Mouse (Mus musculus) limb, embryonic 15.5 days (tissue): ENCODE results near the gene St6gal1. TPM values are rescaled to one million over a fixed set of nuclear protein-coding genes. Genes with fewer than 3 reads are reported as not detected.

Source experiments
- ATAC-seq: fragments of 200-750 bp; cut with Nextera tagmentation; 2 replicates; pipeline ENCODE4 v1.8.0; 2017; ENCODE audit warnings: low read depth, moderate TSS enrichment; ENCODE audit not compliant: insufficient number of reproducible peaks, low FRiP score, low TSS enrichment
- H3K27ac ChIP-seq: fragments of 300-500 bp; sonication (generic); 2 replicates; pipeline ENCODE4 v1.5.1; 2015; ENCODE audit warnings: moderate library complexity, mild to moderate bottlenecking, inconsistent platforms
- H3K27me3 ChIP-seq: fragments of 300-500 bp; sonication (generic); 2 replicates; pipeline ENCODE4 v1.6.1; 2015; ENCODE audit warnings: inconsistent platforms
- H3K36me3 ChIP-seq: fragments of 300-500 bp; sonication (generic); 2 replicates; pipeline ENCODE4 v1.6.1; 2015; ENCODE audit warnings: inconsistent platforms
- H3K4me1 ChIP-seq: fragments of 300-500 bp; sonication (generic); 2 replicates; pipeline ENCODE4 v1.6.1; 2015; ENCODE audit warnings: inconsistent platforms
- H3K4me2 ChIP-seq: fragments of 300-500 bp; sonication (generic); 2 replicates; pipeline ENCODE4 v1.6.1; 2015; ENCODE audit warnings: mild to moderate bottlenecking, inconsistent platforms
- H3K4me3 ChIP-seq: fragments of 300-500 bp; sonication (generic); 2 replicates; pipeline ENCODE4 v1.5.1; 2015; ENCODE audit warnings: mild to moderate bottlenecking, inconsistent platforms
- H3K9ac ChIP-seq: fragments of 300-500 bp; sonication (generic); 2 replicates; pipeline ENCODE4 v1.6.1; 2015; ENCODE audit warnings: inconsistent platforms
- H3K9me3 ChIP-seq: fragments of 300-500 bp; sonication (generic); 2 replicates; pipeline ENCODE4 v1.6.1; 2016; ENCODE audit warnings: inconsistent platforms
- WGBS: fragments of 180-500 bp; shearing (Covaris S2); methylation state at CpG from one replicate; pipeline ENCODE4 v1.1.7; 2015; 5-methylcytosine and 5-hydroxymethylcytosine counted together
- polyA plus RNA-seq: library from polyadenylated mRNA; unstranded; fragments of >200 nt; fragmentation: Nextera tagmentation; extraction: Ambion mirVana; gene quantifications from 2 replicates; pipeline ENCODE4 v1.2.1, GENCODE M21; 2015

Gene St6gal1
- polyA plus RNA-seq, 1 experiment from 2014 or later, result 13.6 TPM

DNA sequence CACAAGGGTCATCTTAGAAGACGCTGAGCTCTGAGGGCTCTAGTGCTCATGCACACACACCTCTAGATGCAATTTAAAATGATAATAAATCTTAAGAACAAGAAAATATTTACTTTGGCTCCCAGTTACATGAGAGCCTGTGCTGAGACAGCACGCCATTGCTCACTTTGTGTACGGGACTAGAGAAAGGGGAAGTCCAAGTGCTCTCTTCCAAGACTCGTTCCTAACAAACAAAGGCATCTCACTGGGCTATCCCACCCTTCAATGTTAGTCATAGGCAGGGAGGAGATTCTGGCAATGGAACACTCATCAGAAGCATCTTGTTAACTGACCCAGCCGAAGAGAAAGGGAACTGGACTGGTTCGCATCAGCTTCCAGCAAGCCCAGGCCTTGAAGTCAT, 108.1 kb downstream of the St6gal1 start:
- no peak overlapping the region for H3K4me2 ChIP-seq
- no peak overlapping the region for H3K27ac ChIP-seq
- no peak overlapping the region for H3K4me3 ChIP-seq
- peaks cover 12% of the 10 kb centered on the region; the same call in 1 of the 2 replicates for H3K36me3 ChIP-seq
- no peaks in the 10 kb centered on the region for H3K4me1 ChIP-seq
- WGBS, result 74% methylated on average over 6 of the region's 6 CpGs
- no peaks in the 10 kb centered on the region for H3K27me3 ChIP-seq
- no peak for ATAC-seq
- H3K9me3 ChIP-seq, result no peaks in the 10 kb centered on the region
- H3K9ac ChIP-seq, result no peak overlapping the region

DNA sequence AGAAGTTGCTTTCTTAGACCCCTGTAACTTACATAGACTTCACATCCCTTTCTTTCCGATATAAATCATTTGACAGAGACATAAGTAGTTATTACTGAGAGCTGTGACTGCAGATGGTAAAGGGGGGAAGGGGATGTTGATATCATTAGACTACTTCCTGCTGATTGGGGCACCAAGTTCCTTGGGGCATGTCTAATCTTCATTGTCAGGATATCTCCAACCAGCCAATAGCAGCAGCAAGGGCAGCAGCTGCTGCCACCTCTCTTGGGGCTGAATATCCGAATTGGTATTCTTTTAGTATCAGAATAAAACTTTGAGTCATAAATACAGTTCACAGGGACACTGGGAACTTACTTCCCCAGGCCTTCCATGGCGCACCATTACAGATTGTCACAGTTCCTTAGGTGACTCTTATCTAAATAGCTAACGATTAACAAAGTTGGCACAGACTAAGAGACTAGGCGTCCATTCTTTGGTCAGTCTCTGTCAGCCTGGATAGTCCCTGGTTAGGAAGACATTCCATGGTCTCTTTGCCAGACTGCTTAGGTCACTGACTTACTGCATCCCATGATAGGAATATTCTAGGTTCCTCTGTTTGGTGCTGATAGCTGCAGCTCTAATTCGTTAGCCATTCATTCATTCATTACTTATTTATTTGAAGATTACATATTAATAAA, 109.5 kb downstream of the St6gal1 start:
- Histone ChIP-seq H3K4me1 (no peaks in the 10 kb centered on the region), H3K27me3 (no peaks in the 10 kb centered on the region), H3K36me3 (0 out of 2 replicates have a peak, but pooled peaks cover 9% of the 10 kb centered on the region), H3K4me3 (no peak overlapping the region), H3K9ac (no peak overlapping the region), H3K27ac (no peak overlapping the region), H3K9me3 (no peaks in the 10 kb centered on the region), H3K4me2 (no peak overlapping the region)
- no peak for ATAC-seq
- 84% methylated on average over 6 of the region's 6 CpGs for WGBS

GRCm38 (mm10) chr16:23337317-23337716, 112.8 kb downstream of the St6gal1 start:
- Histone ChIP-seq H3K27ac (no peak overlapping the region), H3K9me3 (no peaks in the 10 kb centered on the region), H3K4me1 (no peaks in the 10 kb centered on the region), H3K36me3 (0 out of 2 replicates have a peak, but pooled peaks cover 13% of the 10 kb centered on the region), H3K4me3 (no peak overlapping the region), H3K9ac (no peak overlapping the region), H3K4me2 (no peak overlapping the region), H3K27me3 (no peaks in the 10 kb centered on the region)
- WGBS, result 48% methylated on average over 4 of the region's 4 CpGs
- no peak for ATAC-seq

DNA sequence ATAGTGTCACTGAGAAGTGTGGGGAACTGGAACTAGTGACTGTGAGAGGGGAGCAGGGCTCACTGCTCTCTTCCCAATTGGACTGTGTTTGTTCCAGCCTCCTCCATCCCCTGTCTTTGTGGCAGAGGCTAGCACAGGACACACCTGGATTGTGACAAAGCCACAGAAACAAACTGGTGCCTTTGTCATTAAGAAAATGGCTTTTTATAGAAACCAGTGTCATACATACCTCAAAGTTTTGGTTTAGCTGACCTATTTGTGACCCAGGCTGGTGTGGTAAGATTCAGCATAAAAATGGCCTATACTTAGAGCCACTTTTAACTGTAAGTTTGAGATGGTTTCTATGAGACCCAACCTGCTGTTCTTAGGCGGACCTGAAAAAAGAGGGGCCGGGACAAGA, 116.7 kb downstream of the St6gal1 start:
- Histone ChIP-seq H3K4me1 (no peaks in the 10 kb centered on the region), H3K9me3 (no peaks in the 10 kb centered on the region), H3K27ac (no peak overlapping the region), H3K9ac (no peak overlapping the region), H3K36me3 (0 out of 2 replicates have a peak, but pooled peaks cover 16% of the 10 kb centered on the region), H3K4me2 (no peak overlapping the region), H3K4me3 (no peak overlapping the region), H3K27me3 (no peaks in the 10 kb centered on the region)
- WGBS, result 93% methylated on average over 2 of the region's 2 CpGs
- ATAC-seq, result no peak

- no peaks in the 10 kb centered on the region for H3K4me1 ChIP-seq
- no peak for ATAC-seq
- H3K9me3 ChIP-seq, result no peaks in the 10 kb centered on the region
- WGBS, result 13% methylated on average over 2 of the region's 2 CpGs
- no peak overlapping the region for H3K9ac ChIP-seq
- H3K4me3 ChIP-seq, result no peak overlapping the region
- no peak overlapping the region for H3K4me2 ChIP-seq
- no peaks in the 10 kb centered on the region for H3K27me3 ChIP-seq
- H3K36me3 ChIP-seq, result peaks cover 9% of the 10 kb centered on the region; the same call in 1 of the 2 replicates
- no peak overlapping the region for H3K27ac ChIP-seq
Measured at GRCm38 (mm10) chr16:23350802-23351201, 126.3 kb downstream of the St6gal1 start.

GRCm38 (mm10) chr16:23361031-23361430, 136.5 kb downstream of the St6gal1 start:
- H3K9me3 ChIP-seq, result no peaks in the 10 kb centered on the region
- peak overlapping the region; percentile 9; the same call in 1 of the 2 replicates for H3K27ac ChIP-seq
- WGBS, result 88% methylated on average over 4 of the region's 4 CpGs
- H3K4me3 ChIP-seq, result no peak overlapping the region
- H3K9ac ChIP-seq, result no peak overlapping the region
- no peaks in the 10 kb centered on the region for H3K27me3 ChIP-seq
- H3K36me3 ChIP-seq, result peaks cover 16% of the 10 kb centered on the region
- H3K4me2 ChIP-seq, result no peak overlapping the region
- no peak for ATAC-seq
- no peaks in the 10 kb centered on the region for H3K4me1 ChIP-seq

DNA sequence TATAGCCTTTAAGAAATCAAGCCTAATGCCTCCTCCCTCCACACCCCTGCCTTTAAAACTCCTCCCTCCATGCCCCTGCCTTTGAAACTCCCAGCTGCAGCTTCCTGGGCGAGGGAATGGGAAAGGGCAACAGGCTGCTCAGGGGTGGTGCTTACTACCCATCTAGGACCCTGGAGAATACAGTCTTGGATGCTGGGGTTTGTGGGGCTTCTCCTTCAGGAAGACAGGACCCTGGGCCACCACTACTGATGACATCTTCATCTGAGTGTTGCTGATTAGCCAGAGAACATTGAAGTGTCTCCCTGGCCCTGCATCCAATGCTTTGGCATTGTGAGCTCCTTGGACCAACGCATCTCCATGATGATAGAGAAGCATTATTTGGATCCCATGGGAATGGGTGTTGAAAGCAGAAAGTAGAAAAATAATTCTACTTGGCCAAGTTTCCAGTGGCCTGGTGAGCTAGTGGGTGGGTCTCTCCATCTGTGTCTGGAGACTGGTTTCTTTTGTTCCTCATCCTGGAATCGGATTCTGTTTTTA, 137.0 kb downstream of the St6gal1 start:
- Histone ChIP-seq H3K27me3 (no peaks in the 10 kb centered on the region), H3K4me2 (no peak overlapping the region), H3K9me3 (no peaks in the 10 kb centered on the region), H3K4me3 (no peak overlapping the region), H3K4me1 (no peaks in the 10 kb centered on the region), H3K36me3 (peaks cover 16% of the 10 kb centered on the region), H3K27ac (peak overlapping the region; percentile 9; the same call in 1 of the 2 replicates), H3K9ac (no peak overlapping the region)
- WGBS, result 67% methylated on average over 3 of the region's 3 CpGs
- no peak for ATAC-seq

DNA sequence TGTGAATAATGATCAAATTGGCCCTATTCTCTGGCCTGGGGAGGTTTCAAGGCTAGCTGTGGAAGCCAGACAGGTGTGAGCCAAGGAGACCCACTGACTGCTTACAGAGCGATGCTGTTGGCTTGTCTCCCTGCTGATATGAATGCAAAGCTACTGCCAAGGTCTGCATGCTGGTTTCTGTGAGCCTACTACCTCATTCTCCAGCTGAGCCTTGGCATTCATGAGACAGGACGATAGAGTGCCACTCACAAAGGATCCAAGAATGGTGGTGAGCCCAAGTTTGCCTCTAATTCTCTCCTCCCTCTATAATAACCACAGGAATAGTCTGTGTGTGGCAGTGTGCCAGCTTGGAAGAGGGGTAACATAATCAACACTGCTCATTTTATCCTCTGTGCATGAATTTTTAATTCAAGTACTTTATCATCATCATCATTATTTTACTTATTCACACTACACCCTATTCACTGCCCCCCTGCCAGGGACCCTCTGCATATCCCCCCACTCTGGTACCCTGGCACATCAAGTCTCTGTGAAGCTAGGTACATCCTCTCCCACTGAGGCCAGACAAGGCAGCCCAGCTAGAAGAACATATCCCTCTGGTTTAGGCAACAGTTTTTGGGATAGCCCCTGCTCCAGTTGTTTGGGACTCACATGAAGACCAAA, 139.9 kb downstream of the St6gal1 start:
- Histone ChIP-seq H3K36me3 (no peaks in the 10 kb centered on the region), H3K9ac (no peak overlapping the region), H3K27me3 (no peaks in the 10 kb centered on the region), H3K9me3 (no peaks in the 10 kb centered on the region), H3K4me3 (no peak overlapping the region), H3K4me2 (no peak overlapping the region), H3K4me1 (no peaks in the 10 kb centered on the region), H3K27ac (no peak overlapping the region)
- 88% methylated on average over 2 of the region's 2 CpGs for WGBS
- ATAC-seq, result no peak

GRCm38 (mm10) chr16:23369124-23369523, 144.6 kb downstream of the St6gal1 start:
- H3K4me2 ChIP-seq, result no peak overlapping the region
- no peak overlapping the region for H3K27ac ChIP-seq
- H3K36me3 ChIP-seq, result no peaks in the 10 kb centered on the region
- 60% methylated on average over 3 of the region's 3 CpGs for WGBS
- no peaks in the 10 kb centered on the region for H3K27me3 ChIP-seq
- no peak overlapping the region for H3K9ac ChIP-seq
- H3K4me3 ChIP-seq, result no peak overlapping the region
- H3K4me1 ChIP-seq, result no peaks in the 10 kb centered on the region
- ATAC-seq, result no peak
- H3K9me3 ChIP-seq, result no peaks in the 10 kb centered on the region

GRCm38 (mm10) chr16:23370724-23371123, 146.2 kb downstream of the St6gal1 start:
- H3K4me3 ChIP-seq, result no peak overlapping the region
- H3K27ac ChIP-seq, result no peak overlapping the region
- ATAC-seq, result no peak
- 85% methylated on average over 7 of the region's 7 CpGs for WGBS
- no peaks in the 10 kb centered on the region; the same call in 1 of the 2 replicates for H3K4me1 ChIP-seq
- H3K9ac ChIP-seq, result no peak overlapping the region
- no peak overlapping the region for H3K4me2 ChIP-seq
- H3K9me3 ChIP-seq, result no peaks in the 10 kb centered on the region
- no peaks in the 10 kb centered on the region for H3K27me3 ChIP-seq
- no peaks in the 10 kb centered on the region for H3K36me3 ChIP-seq

- no peak for ATAC-seq
- no peaks in the 10 kb centered on the region; the same call in 1 of the 2 replicates for H3K4me1 ChIP-seq
- no peak overlapping the region for H3K4me3 ChIP-seq
- no peak overlapping the region for H3K4me2 ChIP-seq
- H3K27me3 ChIP-seq, result no peaks in the 10 kb centered on the region
- no peak overlapping the region for H3K9ac ChIP-seq
- H3K9me3 ChIP-seq, result no peaks in the 10 kb centered on the region
- H3K36me3 ChIP-seq, result no peaks in the 10 kb centered on the region
- no peak overlapping the region for H3K27ac ChIP-seq
- 75% methylated on average over 2 of the region's 2 CpGs for WGBS
Measured at GRCm38 (mm10) chr16:23372340-23372739, 147.8 kb downstream of the St6gal1 start.

DNA sequence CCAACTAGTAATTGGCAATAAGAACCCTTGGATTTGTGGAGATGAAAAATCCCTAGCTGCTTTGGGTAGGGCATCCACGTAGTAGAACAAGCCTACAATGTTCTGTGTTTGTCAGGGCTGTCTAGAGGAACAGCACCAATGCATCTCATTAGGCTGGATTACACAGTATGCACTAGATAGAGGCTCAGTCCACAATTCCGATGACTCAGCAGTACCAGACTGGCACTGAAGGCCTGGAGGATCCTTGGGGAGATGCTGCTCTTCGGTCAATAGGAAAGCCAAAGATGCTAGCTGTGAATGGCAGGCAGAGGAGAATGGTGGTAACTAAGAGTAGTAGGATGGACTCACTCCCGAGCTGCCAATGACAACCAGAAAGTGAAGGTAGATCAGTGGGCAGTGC, 149.5 kb downstream of the St6gal1 start:
- Histone ChIP-seq H3K9me3 (no peaks in the 10 kb centered on the region), H3K4me2 (no peak overlapping the region), H3K9ac (no peak overlapping the region), H3K27ac (no peak overlapping the region), H3K36me3 (no peaks in the 10 kb centered on the region), H3K27me3 (no peaks in the 10 kb centered on the region), H3K4me3 (no peak overlapping the region), H3K4me1 (no peaks in the 10 kb centered on the region; the same call in 1 of the 2 replicates)
- no peak for ATAC-seq
- WGBS, result 84% methylated on average over 4 of the region's 4 CpGs
